Mouse (Mus musculus) C2C12 (cell line): Measurements from ENCODE around the gene Plekhm1.

Experiments used
- CEBPB ChIP-seq: IDR thresholded peaks from one replicate; pipeline ENCODE4 v1.6.1; 2011; ENCODE audit warnings: low read depth, mild to moderate bottlenecking, control low read depth, moderate library complexity
- CTCF ChIP-seq: IDR thresholded peaks from one replicate; pipeline ENCODE4 v1.5.1; 2011; ENCODE audit not compliant: control insufficient read depth, insufficient read depth, insufficient read length
- MAX ChIP-seq: IDR thresholded peaks from one replicate; pipeline ENCODE4 v1.6.1; 2011; ENCODE audit warnings: mild to moderate bottlenecking, control low read depth
- MYOD1 ChIP-seq: IDR thresholded peaks from one replicate; pipeline ENCODE4 v1.6.1; 2011; ENCODE audit warnings: low read depth; ENCODE audit not compliant: control insufficient read depth, insufficient read length
- MYOG ChIP-seq: IDR thresholded peaks from one replicate; pipeline ENCODE4 v1.6.1; 2011; ENCODE audit not compliant: control insufficient read depth, insufficient read length; ENCODE audit errors: extremely low read depth
- USF1 ChIP-seq: IDR thresholded peaks from one replicate; pipeline ENCODE4 v1.6.1; 2011; ENCODE audit warnings: low read depth, mild to moderate bottlenecking, control low read depth, moderate library complexity

DNA sequence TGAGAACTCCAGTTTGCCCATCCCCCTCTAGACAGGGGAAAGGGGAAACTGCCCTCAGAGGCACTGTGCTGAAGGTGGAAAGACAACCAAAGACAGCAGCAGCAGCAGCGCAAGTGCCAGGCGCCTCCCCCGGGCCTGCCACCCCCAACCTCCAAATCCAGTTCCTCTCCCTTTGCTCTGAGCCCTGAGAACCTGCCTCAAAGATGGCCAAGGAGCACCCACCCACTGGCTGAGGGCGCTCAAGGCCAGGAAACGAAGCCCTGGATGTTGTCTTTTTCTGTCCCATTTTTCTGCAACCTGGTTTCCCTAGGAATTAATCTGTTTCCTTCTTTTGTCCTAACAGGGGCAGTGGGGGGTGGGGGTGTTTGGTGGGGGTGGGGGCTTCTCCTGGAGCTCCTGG is 48.2 kb downstream of the Plekhm1 start:
- TF ChIP-seq MYOD1 (no peak), CEBPB (no peak), USF1 (no peak), CTCF (no peak), MYOG (no peak), MAX (no peak)
